Mouse (Mus musculus): ENCODE results near the gene Rln3. TPM values are rescaled to one million over a fixed set of nuclear protein-coding genes. Genes with fewer than 3 reads are reported as not detected.

The Rln3 gene
- total RNA-seq (2014; fragmentation: Nextera tagmentation) (not detected in 2 replicates), total RNA-seq (2017) (not detected in 2 replicates)

- ATAC-seq (replicated peaks; ENCODE audit: poor library complexity, severe bottlenecking), result no peak
These were observed at the start of gene Rln3 for GRCm38 (mm10) chr8:84044900-84045299. TSS of gene Rln3 (minus strand) at chr8:84045000.

GRCm38 (mm10) chr8:84090585-84090984 lies 45.8 kb upstream of the Rln3 start:
- ATAC-seq (replicated peaks; ENCODE audit: poor library complexity, severe bottlenecking), result no peak

- no peak for ATAC-seq (replicated peaks; ENCODE audit: poor library complexity, severe bottlenecking)
These were observed 44.5 kb upstream of the Rln3 start for GRCm38 (mm10) chr8:84089277-84089676.

- ATAC-seq (replicated peaks; ENCODE audit: poor library complexity, severe bottlenecking), result no peak
These were observed 43.0 kb upstream of the Rln3 start for GRCm38 (mm10) chr8:84087821-84088220.

- no peak for ATAC-seq (replicated peaks; ENCODE audit: poor library complexity, severe bottlenecking)
These were observed 42.4 kb upstream of the Rln3 start for GRCm38 (mm10) chr8:84087156-84087555.

- no peak for ATAC-seq (replicated peaks; ENCODE audit: poor library complexity, severe bottlenecking)
These were observed 39.7 kb upstream of the Rln3 start for GRCm38 (mm10) chr8:84084341-84085115.

GRCm38 (mm10) chr8:84083829-84084241 lies 39.0 kb upstream of the Rln3 start:
- ATAC-seq (replicated peaks; ENCODE audit: poor library complexity, severe bottlenecking), result no peak

GRCm38 (mm10) chr8:84079206-84079605 lies 34.4 kb upstream of the Rln3 start:
- no peak for ATAC-seq (replicated peaks; ENCODE audit: poor library complexity, severe bottlenecking)

GRCm38 (mm10) chr8:84076849-84077248 lies 32.0 kb upstream of the Rln3 start:
- ATAC-seq (replicated peaks; ENCODE audit: poor library complexity, severe bottlenecking), result no peak

- no peak for ATAC-seq (replicated peaks; ENCODE audit: poor library complexity, severe bottlenecking)
These were observed 31.6 kb upstream of the Rln3 start for GRCm38 (mm10) chr8:84076412-84076811.

- no peak for ATAC-seq (replicated peaks; ENCODE audit: poor library complexity, severe bottlenecking)
These were observed 28.6 kb upstream of the Rln3 start for GRCm38 (mm10) chr8:84073230-84073976.

- ATAC-seq (replicated peaks; ENCODE audit: poor library complexity, severe bottlenecking), result no peak
These were observed 27.5 kb upstream of the Rln3 start for GRCm38 (mm10) chr8:84072321-84072720.

- no peak for ATAC-seq (replicated peaks; ENCODE audit: poor library complexity, severe bottlenecking)
These were observed 27.1 kb upstream of the Rln3 start for GRCm38 (mm10) chr8:84071921-84072320.

- no peak for ATAC-seq (replicated peaks; ENCODE audit: poor library complexity, severe bottlenecking)
These were observed 25.9 kb upstream of the Rln3 start for GRCm38 (mm10) chr8:84070667-84071066.

GRCm38 (mm10) chr8:84070241-84070640 lies 25.4 kb upstream of the Rln3 start:
- no peak for ATAC-seq (replicated peaks; ENCODE audit: poor library complexity, severe bottlenecking)

- ATAC-seq (replicated peaks; ENCODE audit: poor library complexity, severe bottlenecking), result no peak
These were observed 24.9 kb upstream of the Rln3 start for GRCm38 (mm10) chr8:84069750-84070149.

GRCm38 (mm10) chr8:84069169-84069568 lies 24.4 kb upstream of the Rln3 start:
- no peak for ATAC-seq (replicated peaks; ENCODE audit: poor library complexity, severe bottlenecking)

- ATAC-seq (replicated peaks; ENCODE audit: poor library complexity, severe bottlenecking), result no peak
These were observed 23.7 kb upstream of the Rln3 start for GRCm38 (mm10) chr8:84068316-84069035.

- ATAC-seq (replicated peaks; ENCODE audit: poor library complexity, severe bottlenecking), result no peak
These were observed 23.1 kb upstream of the Rln3 start for GRCm38 (mm10) chr8:84067911-84068310.

GRCm38 (mm10) chr8:84067047-84067573 lies 22.3 kb upstream of the Rln3 start:
- ATAC-seq (replicated peaks; ENCODE audit: poor library complexity, severe bottlenecking), result peak; percentile 49

Data from granulocyte monocyte progenitor cell, adult 5-6 weeks (primary cell).